Mouse (Mus musculus): ENCODE results near the gene Mgam. TPM values are rescaled to one million over a fixed set of nuclear protein-coding genes. Genes with fewer than 3 reads are reported as not detected.
"Not testable (repeated sequence)": the region's sequence is repeated elsewhere in the genome, so short reads cannot be mapped to it uniquely, and the experiment has no call there.

The Mgam gene
- 0.13 TPM in 2 replicates for polyA plus RNA-seq (2012; rRNA removed)
- polyA plus RNA-seq (2014; fragmentation: Nextera tagmentation; extraction: Ambion mirVana): 0.23 and 0.57 TPM in 2 replicates

DNA sequence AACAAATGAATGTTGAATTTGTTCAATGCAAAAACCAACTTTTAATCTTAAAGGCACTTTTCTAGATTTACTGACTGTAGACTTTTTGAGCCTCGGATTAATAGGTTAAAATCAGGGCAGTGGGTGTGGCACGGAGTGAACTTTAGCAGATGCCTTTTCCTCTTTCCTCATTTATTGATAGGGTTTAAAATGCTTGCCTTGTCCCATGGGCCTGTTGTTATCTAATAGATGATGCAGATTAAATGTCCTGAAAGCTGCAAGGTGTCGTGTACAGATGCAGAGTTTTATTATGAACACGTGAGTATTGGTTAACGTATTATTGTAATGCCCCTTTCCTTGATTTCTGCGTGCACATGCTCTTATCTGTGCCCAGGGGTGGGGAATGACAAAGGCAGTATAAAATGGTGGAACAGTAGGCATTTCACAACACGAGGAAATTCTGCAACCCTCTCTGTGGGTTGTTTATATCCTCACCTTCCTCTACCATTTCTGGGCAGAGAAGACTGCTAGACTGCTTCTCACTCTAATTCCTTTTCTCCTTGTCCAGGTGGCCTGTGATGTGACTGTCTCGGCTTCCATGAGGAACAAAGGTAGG lies at the start of gene Mgam:
Gene Mgam (plus strand): TSS at position 426 of the 595 bp plus-strand sequence.
- H3K9ac ChIP-seq (ENCODE audit: low read depth, low read length, severe bottlenecking): no peak within 1 kb of the TSS
- H3K9me3 ChIP-seq (ENCODE audit: control insufficient read depth, low read length): no peaks in the 10 kb centered on the region
- no peaks in the 10 kb centered on the region for H3K36me3 ChIP-seq (ENCODE audit: control insufficient read depth, insufficient read depth, low read length)
- no peak within 1 kb of the TSS for H3K27ac ChIP-seq (replicated peaks; ENCODE audit: low read depth, low read length)
- no peak within 1 kb of the TSS for H3K4me2 ChIP-seq (replicated peaks; ENCODE audit: low read depth, low read length, severe bottlenecking)
- no peak for TF ChIP-seq POLR2A (IDR thresholded peaks at IDR 0.05; ENCODE audit: borderline replicate concordance, extremely low read depth, insufficient read depth, insufficient read length)
- no peak for ATAC-seq (ENCODE audit: low FRiP score, low read depth)
- whole genome bisulfite sequencing: 82% methylated on average over 8 of the region's 8 CpGs
- H3K27me3 ChIP-seq (ENCODE audit: control insufficient read depth, insufficient read depth, low read length): no peaks in the 10 kb centered on the region
- no peaks in the 10 kb centered on the region for H3K4me1 ChIP-seq (ENCODE audit: control insufficient read depth, insufficient read depth, low read length)
- no peak within 1 kb of the TSS for H3K4me3 ChIP-seq (replicated peaks; ENCODE audit: low read length)
- DNase-seq (ENCODE audit: low spot score): no peak

DNA sequence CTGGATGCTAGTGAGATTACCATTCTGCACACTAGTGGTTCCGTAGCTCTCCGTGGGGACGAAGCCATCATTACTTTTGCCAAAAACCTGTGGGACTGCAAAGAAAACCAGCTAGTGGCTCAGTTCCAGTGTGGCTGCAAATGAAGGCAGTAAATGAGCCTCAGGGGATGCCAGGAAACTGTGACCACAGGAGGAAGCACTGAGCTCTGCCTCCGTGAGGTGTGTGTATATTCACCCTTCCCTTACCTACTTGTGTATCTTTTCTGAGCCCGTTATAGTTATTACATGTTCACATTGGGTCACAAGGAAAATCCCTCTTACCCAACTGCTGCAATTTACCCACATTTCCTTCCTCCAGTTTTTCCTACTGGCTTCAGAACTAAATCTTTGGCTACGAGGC lies 44.3 kb upstream of the Mgam start:
- Histone ChIP-seq H3K36me3 (ENCODE audit: control insufficient read depth, insufficient read depth, low read length) (no peaks in the 10 kb centered on the region), H3K9ac (ENCODE audit: low read depth, low read length, severe bottlenecking) (no peak overlapping the region), H3K4me1 (ENCODE audit: control insufficient read depth, insufficient read depth, low read length) (no peaks in the 10 kb centered on the region), H3K4me3 (replicated peaks; ENCODE audit: low read length) (no peak overlapping the region), H3K27ac (replicated peaks; ENCODE audit: low read depth, low read length) (no peak overlapping the region), H3K4me2 (replicated peaks; ENCODE audit: low read depth, low read length, severe bottlenecking) (no peak overlapping the region), H3K27me3 (ENCODE audit: control insufficient read depth, insufficient read depth, low read length) (no peaks in the 10 kb centered on the region), H3K9me3 (ENCODE audit: control insufficient read depth, low read length) (no peaks in the 10 kb centered on the region)
- DNase-seq (ENCODE audit: low spot score) (no peak), ATAC-seq (ENCODE audit: low FRiP score, low read depth) (no peak)
- whole genome bisulfite sequencing: 69% methylated on average over 6 of the region's 6 CpGs
- TF ChIP-seq POLR2A (IDR thresholded peaks at IDR 0.05; ENCODE audit: borderline replicate concordance, extremely low read depth, insufficient read depth, insufficient read length): no peak

DNA sequence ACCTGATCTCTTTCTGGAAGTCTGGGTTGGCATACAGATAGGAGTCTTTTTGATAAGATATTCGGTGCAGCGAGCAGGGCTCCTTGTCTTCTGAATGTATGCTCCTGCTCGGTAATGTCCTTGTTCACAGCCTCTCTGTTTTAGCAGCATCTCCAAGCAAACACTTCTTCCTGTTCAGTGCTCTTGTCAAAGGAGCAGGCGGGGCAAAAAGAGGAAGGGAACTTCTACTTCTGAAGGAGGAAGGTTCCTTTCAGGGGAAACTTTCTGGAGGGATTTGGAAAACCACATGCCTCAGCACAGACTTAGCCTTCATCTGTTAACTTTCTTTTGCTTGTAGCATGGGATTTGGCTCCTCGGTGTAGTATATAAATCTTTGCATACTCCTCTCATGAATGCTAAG lies 43.0 kb upstream of the Mgam start, which contains the start of gene Clec5a:
Gene Clec5a (minus strand): TSS at position 177 of the 400 bp plus-strand sequence.
- TF ChIP-seq POLR2A (IDR thresholded peaks at IDR 0.05; ENCODE audit: borderline replicate concordance, extremely low read depth, insufficient read depth, insufficient read length): no peak
- ATAC-seq (ENCODE audit: low FRiP score, low read depth) (no peak), DNase-seq (ENCODE audit: low spot score) (no peak)
- Histone ChIP-seq H3K9ac (ENCODE audit: low read depth, low read length, severe bottlenecking) (no peak within 1 kb of the TSS), H3K4me1 (ENCODE audit: control insufficient read depth, insufficient read depth, low read length) (no peaks in the 10 kb centered on the region), H3K36me3 (ENCODE audit: control insufficient read depth, insufficient read depth, low read length) (no peaks in the 10 kb centered on the region), H3K4me3 (replicated peaks; ENCODE audit: low read length) (no peak within 1 kb of the TSS), H3K27me3 (ENCODE audit: control insufficient read depth, insufficient read depth, low read length) (no peaks in the 10 kb centered on the region), H3K9me3 (ENCODE audit: control insufficient read depth, low read length) (no peaks in the 10 kb centered on the region), H3K27ac (replicated peaks; ENCODE audit: low read depth, low read length) (no peak within 1 kb of the TSS), H3K4me2 (replicated peaks; ENCODE audit: low read depth, low read length, severe bottlenecking) (no peak within 1 kb of the TSS)
- 86% methylated on average over 5 of the region's 5 CpGs for WGBS

- no peak overlapping the region for H3K4me2 ChIP-seq (replicated peaks; ENCODE audit: low read depth, low read length, severe bottlenecking)
- 92% methylated on average over 2 of the region's 2 CpGs for WGBS
- H3K4me1 ChIP-seq (ENCODE audit: control insufficient read depth, insufficient read depth, low read length): no peaks in the 10 kb centered on the region
- no peak overlapping the region for H3K4me3 ChIP-seq (replicated peaks; ENCODE audit: low read length)
- no peaks in the 10 kb centered on the region for H3K27me3 ChIP-seq (ENCODE audit: control insufficient read depth, insufficient read depth, low read length)
- no peak for DNase-seq (ENCODE audit: low spot score)
- H3K9ac ChIP-seq (ENCODE audit: low read depth, low read length, severe bottlenecking): no peak overlapping the region
- no peak for ATAC-seq (ENCODE audit: low FRiP score, low read depth)
- no peaks in the 10 kb centered on the region for H3K36me3 ChIP-seq (ENCODE audit: control insufficient read depth, insufficient read depth, low read length)
- no peak overlapping the region for H3K27ac ChIP-seq (replicated peaks; ENCODE audit: low read depth, low read length)
- TF ChIP-seq POLR2A (IDR thresholded peaks at IDR 0.05; ENCODE audit: borderline replicate concordance, extremely low read depth, insufficient read depth, insufficient read length): no peak
- H3K9me3 ChIP-seq (ENCODE audit: control insufficient read depth, low read length): no peaks in the 10 kb centered on the region
These were observed 40.3 kb upstream of the Mgam start for GRCm38 (mm10) chr6:40588346-40588745.

DNA sequence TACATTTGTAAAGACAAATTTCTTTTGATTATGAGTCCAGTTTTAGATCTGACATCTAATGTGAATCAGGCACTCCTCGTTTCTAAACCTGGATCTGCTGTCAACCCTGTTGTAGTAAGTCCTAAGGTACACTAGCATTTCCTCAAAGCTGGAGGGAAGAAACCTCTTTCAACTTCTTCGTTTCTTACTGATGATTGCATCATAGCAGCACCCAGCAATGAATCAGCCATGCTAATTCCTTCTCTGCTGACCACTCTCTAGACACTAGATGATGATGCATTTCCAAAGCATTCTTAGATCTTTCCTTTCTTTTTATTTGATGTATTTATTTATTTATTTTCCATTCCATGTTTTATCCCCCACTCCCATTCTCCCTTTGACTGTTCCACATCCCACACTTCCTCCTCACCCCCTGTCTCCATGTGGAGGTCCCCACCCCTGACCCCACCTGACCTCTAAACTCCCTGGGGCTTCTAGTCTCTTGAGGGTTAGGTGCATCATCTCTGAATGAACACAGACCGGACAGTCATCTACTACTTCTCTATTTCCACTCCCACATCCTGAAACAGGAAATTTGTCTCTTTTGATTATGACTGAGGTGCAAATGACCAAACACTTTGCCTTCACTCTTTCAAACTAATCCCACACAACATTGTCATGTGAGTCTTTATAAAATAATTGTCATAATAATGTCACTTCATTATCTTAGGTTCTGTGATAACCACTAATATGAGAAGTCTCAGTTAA lies 33.7 kb upstream of the Mgam start:
- no peaks in the 10 kb centered on the region for H3K9me3 ChIP-seq (ENCODE audit: control insufficient read depth, low read length)
- H3K27ac ChIP-seq (replicated peaks; ENCODE audit: low read depth, low read length): no peak overlapping the region
- no peak for DNase-seq (ENCODE audit: low spot score)
- no peaks in the 10 kb centered on the region for H3K27me3 ChIP-seq (ENCODE audit: control insufficient read depth, insufficient read depth, low read length)
- no peak for TF ChIP-seq POLR2A (IDR thresholded peaks at IDR 0.05; ENCODE audit: borderline replicate concordance, extremely low read depth, insufficient read depth, insufficient read length)
- ATAC-seq (ENCODE audit: low FRiP score, low read depth): no peak
- H3K4me2 ChIP-seq (replicated peaks; ENCODE audit: low read depth, low read length, severe bottlenecking): no peak overlapping the region
- H3K9ac ChIP-seq (ENCODE audit: low read depth, low read length, severe bottlenecking): no peak overlapping the region
- no peaks in the 10 kb centered on the region for H3K36me3 ChIP-seq (ENCODE audit: control insufficient read depth, insufficient read depth, low read length)
- 75% methylated on average over 3 of the region's 3 CpGs for WGBS
- no peaks in the 10 kb centered on the region for H3K4me1 ChIP-seq (ENCODE audit: control insufficient read depth, insufficient read depth, low read length)
- no peak overlapping the region for H3K4me3 ChIP-seq (replicated peaks; ENCODE audit: low read length)

DNA sequence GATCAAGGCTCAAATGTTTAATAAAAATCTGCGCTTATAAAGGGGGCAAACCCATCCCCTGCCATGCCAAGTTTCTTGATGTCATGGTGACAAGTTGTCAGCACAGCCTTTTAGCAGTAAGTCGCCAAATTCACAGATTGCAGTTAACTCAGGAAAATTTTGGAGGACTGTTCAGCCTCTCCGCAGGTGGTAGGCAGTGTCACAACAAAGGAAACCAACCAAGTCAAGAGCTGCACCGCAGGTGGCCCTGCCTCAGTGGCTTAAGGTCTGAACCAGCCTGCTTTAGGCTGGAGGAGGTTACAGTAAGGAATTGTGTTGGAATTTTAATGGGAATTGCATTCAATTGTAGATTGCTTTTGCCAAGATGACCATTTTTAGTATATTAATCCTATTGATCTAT lies 30.1 kb upstream of the Mgam start:
- not testable (repeated sequence) for DNase-seq (ENCODE audit: low spot score)
- 38% methylated on average over 4 of the region's 4 CpGs for WGBS

More for the DNA sequence above, 30.1 kb upstream of the Mgam start:
- not testable (repeated sequence) for H3K4me1 ChIP-seq (ENCODE audit: control insufficient read depth, insufficient read depth, low read length); H3K27me3 ChIP-seq (ENCODE audit: control insufficient read depth, insufficient read depth, low read length); H3K9ac ChIP-seq (ENCODE audit: low read depth, low read length, severe bottlenecking); H3K9me3 ChIP-seq (ENCODE audit: control insufficient read depth, low read length); H3K4me2 ChIP-seq (replicated peaks; ENCODE audit: low read depth, low read length, severe bottlenecking); ATAC-seq (ENCODE audit: low FRiP score, low read depth); H3K36me3 ChIP-seq (ENCODE audit: control insufficient read depth, insufficient read depth, low read length); H3K27ac ChIP-seq (replicated peaks; ENCODE audit: low read depth, low read length); H3K4me3 ChIP-seq (replicated peaks; ENCODE audit: low read length)

Measured in limb, embryonic 14.5 days (tissue).